Mouse (Mus musculus): ENCODE data around the gene Exosc3. TPM values are rescaled to one million over a fixed set of nuclear protein-coding genes. Genes with fewer than 3 reads are reported as not detected.

Exosc3 gene
- polyA plus RNA-seq, 1 experiment from 2014 or later: 87.3 TPM

Other genes with a start within 250 kb of the Exosc3 start
- gene Tomm5, start 234.6 kb downstream of the Exosc3 start, polyA plus RNA-seq (2014; fragmentation: Nextera tagmentation; extraction: Ambion mirVana): 166 and 180 TPM in 2 replicates
- gene Frmpd1, start 157.9 kb downstream of the Exosc3 start, polyA plus RNA-seq (2014; fragmentation: Nextera tagmentation; extraction: Ambion mirVana): 1.6 and 1.9 TPM in 2 replicates
- 20.9 and 24.5 TPM in 2 replicates for gene Trmt10b, start 45.6 kb downstream of the Exosc3 start, polyA plus RNA-seq (2014; fragmentation: Nextera tagmentation; extraction: Ambion mirVana)
- gene Dcaf10, start 631 bp downstream of the Exosc3 start, polyA plus RNA-seq (2014; fragmentation: Nextera tagmentation; extraction: Ambion mirVana): 12.4 and 12.6 TPM in 2 replicates
- gene Slc25a51, start 66.0 kb upstream of the Exosc3 start, polyA plus RNA-seq (2014; fragmentation: Nextera tagmentation; extraction: Ambion mirVana): 67.1 and 73.3 TPM in 2 replicates
- gene Shb, start 189.7 kb upstream of the Exosc3 start, polyA plus RNA-seq (2014; fragmentation: Nextera tagmentation; extraction: Ambion mirVana): 4.2 and 6.2 TPM in 2 replicates

Data from hindbrain, embryonic 11.5 days (tissue).